Mouse (Mus musculus) stomach, embryonic 16.5 days (tissue): ENCODE measurements at regions not wholly inside any gene's neighbourhood (a gene's known extent, or its start where the extent isn't known, plus 50 kb on each side); places are given as distances from the start of the nearest gene placed in this dataset.

ENCODE experiments used
- ATAC-seq: fragments of 200-750 bp; cut with Nextera tagmentation; 2 replicates; pipeline ENCODE4 v1.8.0; 2017; ENCODE audit warnings: moderate number of reproducible peaks, moderate TSS enrichment; ENCODE audit not compliant: insufficient read depth, low FRiP score
- H3K27ac ChIP-seq: fragments of 300-500 bp; sonication (generic); 2 replicates; pipeline ENCODE4 v1.5.1; 2014; ENCODE audit warnings: low read length
- H3K27me3 ChIP-seq: fragments of 300-500 bp; sonication (generic); 2 replicates; pipeline ENCODE4 v1.6.1; 2014; ENCODE audit warnings: low read length, control low read depth, mixed read lengths; ENCODE audit not compliant: control insufficient read depth, insufficient read depth
- H3K36me3 ChIP-seq: fragments of 300-500 bp; sonication (generic); 2 replicates; pipeline ENCODE4 v1.6.1; 2014; ENCODE audit warnings: low read length; ENCODE audit not compliant: control insufficient read depth, insufficient read depth
- H3K4me1 ChIP-seq: fragments of 300-500 bp; sonication (generic); 2 replicates; pipeline ENCODE4 v1.6.1; 2014; ENCODE audit warnings: low read length, control low read depth, mixed read lengths; ENCODE audit not compliant: control insufficient read depth, insufficient read depth
- H3K4me2 ChIP-seq: fragments of 300-500 bp; sonication (generic); 2 replicates; pipeline ENCODE4 v1.6.1; 2014; ENCODE audit warnings: low read depth, low read length, mixed read lengths
- H3K4me3 ChIP-seq: fragments of 300-500 bp; sonication (generic); replicated peaks from 2 replicates; pipeline ENCODE4 v1.5.1; 2014; ENCODE audit warnings: mild to moderate bottlenecking, low read length
- H3K9ac ChIP-seq: fragments of 300-500 bp; sonication (generic); 2 replicates; pipeline ENCODE4 v1.6.1; 2014; ENCODE audit warnings: low read length
- H3K9me3 ChIP-seq: fragments of 300-500 bp; sonication (generic); replicated peaks from 2 replicates; pipeline ENCODE4 v1.6.1; 2016; ENCODE audit warnings: low read length, control low read depth; ENCODE audit not compliant: control insufficient read depth
- WGBS: fragments of 180-500 bp; shearing (Covaris S2); extraction: QIAGEN DNeasy Blood & Tissue Kit; methylation state at CpG from one replicate; pipeline ENCODE4 v1.1.7; 2014; 5-methylcytosine and 5-hydroxymethylcytosine counted together

GRCm38 (mm10) chr5:85467151-85467550 is 598.2 kb downstream of the Cenpc1 start:
- ATAC-seq, result no peak
- Histone ChIP-seq H3K4me1 (no peaks in the 10 kb centered on the region), H3K4me3 (no peak overlapping the region), H3K27me3 (no peaks in the 10 kb centered on the region), H3K9me3 (no peaks in the 10 kb centered on the region), H3K27ac (no peak overlapping the region), H3K36me3 (no peaks in the 10 kb centered on the region), H3K9ac (no peak overlapping the region), H3K4me2 (no peak overlapping the region)
- 90% methylated on average over 3 of the region's 3 CpGs for WGBS
